14 mouse cellular contexts compared by ENCODE assay signal in genomic region chr4:149945194-149945593, GRCm38 (mm10). TPM values are rescaled to one million over a fixed set of nuclear protein-coding genes. Genes with fewer than 3 reads are reported as not detected.
DNase-seq lines count a peak whose midpoint lies in the region; ATAC-seq and TF ChIP-seq lines count a peak whose summit lies in the region.
"Had no signal": no experiment of that assay in that cellular context is flagged by ENCODE, and none has a peak within 500 bp of the region (broad histone marks: within the 10 kb centered on the region; RNA-seq: fewer than 3 reads in every experiment).

No protein-coding gene starts in this region.

- no peaks in the 10 kb centered on the region for H3K9me3 ChIP-seq in neural tube, embryonic 12.5 days
- H3K9me3 ChIP-seq: kidney, embryonic 15.5 days had no signal

- intact Hi-C loops in heart, adult 2 months (cut with DNase I): no loop called here
- intact Hi-C loops in gastrocnemius, postnatal 36 days (cut with DNase I): no loop called here

- TF ChIP-seq EP300 in heart, adult 2 months (IDR thresholded peaks at IDR 0.05; ENCODE audit: insufficient read depth, low read depth, low read length): no peak

- no peaks in the 10 kb centered on the region; the same call in 1 of the 2 replicates for H3K79me2 ChIP-seq in heart, adult 2 months (replicated peaks; ENCODE audit: control insufficient read depth, insufficient read depth, low read length)

- WGBS in heart, adult 2 months: 90% methylated on average over 9 of the region's 9 CpGs
- WGBS in neural tube, embryonic 12.5 days: 16% methylated on average over 9 of the region's 9 CpGs

- DNase-seq in heart, adult 11 months: peak; percentile 89
- no peak for DNase-seq in heart, adult 2 months
- peak; percentile 21 for DNase-seq in ES-CJ7 (ENCODE audit: low read depth, low spot score)
- DNase-seq in gastrocnemius, postnatal 36 days: no peak
- DNase-seq in adrenal gland, adult 2 months: no peak
- DNase-seq: cerebellum, adult 9-11 months; lung, adult 2 months; thymus, postnatal 25 days had no signal

- no peaks in the 10 kb centered on the region for H3K36me3 ChIP-seq in heart, adult 2 months (ENCODE audit: control insufficient read depth, insufficient read depth, low read length)
- no peaks in the 10 kb centered on the region for H3K36me3 ChIP-seq in neural tube, embryonic 12.5 days
- H3K36me3 ChIP-seq: kidney, embryonic 15.5 days had no signal

- H3K4me1 ChIP-seq in heart, adult 2 months (ENCODE audit: control insufficient read depth, insufficient read depth, low read length): peaks cover 38% of the 10 kb centered on the region
- peaks cover 45% of the 10 kb centered on the region for H3K4me1 ChIP-seq in embryonic fibroblast, embryonic 13.5 days (ENCODE audit: control insufficient read depth, insufficient read depth, low read length)
- H3K4me1 ChIP-seq in neural tube, embryonic 12.5 days: peaks cover 73% of the 10 kb centered on the region

- H3K9ac ChIP-seq in heart, adult 2 months (ENCODE audit: low read depth, low read length): no peak overlapping the region
- no peak overlapping the region for H3K9ac ChIP-seq in neural tube, embryonic 12.5 days
- H3K9ac ChIP-seq: kidney, embryonic 15.5 days had no signal

- H3K4me2 ChIP-seq in neural tube, embryonic 12.5 days (replicated peaks): peak overlapping the region; percentile 27
- H3K4me2 ChIP-seq: kidney, embryonic 15.5 days had no signal

- no peaks in the 10 kb centered on the region for H3K27me3 ChIP-seq in heart, adult 2 months (ENCODE audit: control insufficient read depth, insufficient read depth, low read length)
- no peaks in the 10 kb centered on the region for H3K27me3 ChIP-seq in neural tube, embryonic 12.5 days (replicated peaks)
- H3K27me3 ChIP-seq: Patski had no signal

- peak; percentile 79 for ATAC-seq in neural tube, embryonic 12.5 days (ENCODE audit: low FRiP score, low read depth)
- no peak for ATAC-seq in activated CD4-positive, CD25-positive, alpha-beta regulatory T cell, adult 4 months
- ATAC-seq: midbrain, embryonic 16.5 days; Patski had no signal

- TF ChIP-seq POLR2A in heart, adult 2 months (IDR thresholded peaks at IDR 0.05; ENCODE audit: insufficient read depth, low read depth, low read length): no peak
- TF ChIP-seq POLR2A in embryonic fibroblast, embryonic 13.5 days (IDR thresholded peaks at IDR 0.05; ENCODE audit: low read depth, low read length): no peak

- H3K4me3 ChIP-seq in heart, adult 2 months: no peak overlapping the region
- peak overlapping the region; percentile 34 for H3K4me3 ChIP-seq in embryonic fibroblast, embryonic 13.5 days (ENCODE audit: insufficient read depth, low read length)
- H3K4me3 ChIP-seq in neural tube, embryonic 12.5 days: no peak overlapping the region
- H3K4me3 ChIP-seq: kidney, embryonic 15.5 days had no signal

- no peak for TF ChIP-seq CTCF in heart, adult 2 months (IDR thresholded peaks at IDR 0.05)
- TF ChIP-seq CTCF in embryonic fibroblast, embryonic 13.5 days (IDR thresholded peaks at IDR 0.05; ENCODE audit: borderline replicate concordance, insufficient read depth, low read length): no peak

- H3K27ac ChIP-seq in heart, adult 2 months: no peak overlapping the region
- H3K27ac ChIP-seq in embryonic fibroblast, embryonic 13.5 days (ENCODE audit: insufficient read depth, low read length): no peak overlapping the region
- H3K27ac ChIP-seq in neural tube, embryonic 12.5 days: no peak overlapping the region
- H3K27ac ChIP-seq: kidney, embryonic 15.5 days had no signal

RNA-seq across cellular contexts. Expression of gene Spsb1, which starts 9.6 kb away (rescaled TPM):
- total RNA-seq in heart, adult 2 months (2021): 10 to 100 TPM; 28.3 to 35.3 TPM
- polyA plus RNA-seq in heart, adult 2 months (2012; rRNA removed): 32.2 and 38.7 TPM in 2 replicates
- polyA plus RNA-seq in embryonic fibroblast, embryonic 13.5 days (2011; ENCODE audit: insufficient read length, low read depth, missing spikeins): 36.4 and 40.9 TPM in 2 replicates
- polyA plus RNA-seq in neural tube, embryonic 12.5 days (2016; fragmentation: Nextera tagmentation; extraction: Ambion mirVana): 17.3 and 19.1 TPM in 2 replicates
- 1 to 10 TPM; 5.7 to 8.7 TPM for total RNA-seq in gastrocnemius, postnatal 36 days (2021)
- total RNA-seq in adrenal gland, adult 2 months (2021): 10 to 100 TPM; 22.2 to 29.5 TPM
- polyA plus RNA-seq in adrenal gland, adult 2 months (2012; rRNA removed): 26.3 and 26.9 TPM in 2 replicates
- 1 to 10 TPM; 4.0 to 6.3 TPM for polyA plus RNA-seq in activated CD4-positive, CD25-positive, alpha-beta regulatory T cell, adult 4 months (2017; shearing (Covaris generic))

Comparison
In these comparisons a context has a peak if more than half of its experiments do, and no peak if none do; other contexts are left out.
1. DNase-seq: peak in heart, adult 11 months (single experiment) and ES-CJ7 (single experiment); none in heart, adult 2 months (0 of 2), gastrocnemius, postnatal 36 days (0 of 2) and adrenal gland, adult 2 months (single experiment).